Mouse (Mus musculus): ENCODE results near the gene Gm5168. TPM values are rescaled to one million over a fixed set of nuclear protein-coding genes. Genes with fewer than 3 reads are reported as not detected.

Gene Gm5168
- polyA plus RNA-seq (2017; shearing (Covaris generic)): not detected

DNA sequence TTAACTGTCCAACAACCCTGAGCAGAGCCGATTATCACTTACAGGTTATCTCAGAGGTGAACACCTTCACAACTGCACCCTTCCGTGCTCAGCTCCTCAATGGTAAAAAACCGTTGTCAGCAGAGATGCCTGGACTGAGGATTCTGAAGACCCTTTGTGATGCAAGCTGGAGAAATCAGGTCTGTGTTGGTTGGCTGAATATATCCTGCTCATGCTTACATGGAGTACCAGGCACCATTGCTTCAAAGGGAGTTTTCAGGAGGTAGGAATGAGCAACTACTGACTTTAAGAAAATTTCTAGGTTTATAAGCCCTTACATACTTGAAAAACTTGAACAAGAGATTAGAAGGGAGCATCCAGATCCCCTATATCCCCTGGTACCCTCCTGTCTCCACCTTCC, at the start of gene Gm5168:
Gene Gm5168 (minus strand): TSS at position 101 of the 400 bp plus-strand sequence.

Other genes starting within 250 kb of the Gm5168 start
- not detected for gene Gm2012, start 180.3 kb upstream of the Gm5168 start, polyA plus RNA-seq (2017; shearing (Covaris generic))